Mouse (Mus musculus): ENCODE measurements around the gene Pafah1b3.

- TF ChIP-seq POLR2A (IDR thresholded peaks at IDR 0.05; ENCODE audit: control insufficient read depth in 1 of 2, insufficient read depth in 1 of 2, low read depth in 1 of 2, low read length in 2 of 2, poor library complexity in 1 of 2) (no peak; a peak in 1 of 4 replicates), EP300 (IDR thresholded peaks at IDR 0.05; ENCODE audit: low read depth in 1 of 2, low read length in 2 of 2) (no peak), CTCF (IDR thresholded peaks at IDR 0.05 in 2 of 3, conservative IDR thresholded peaks at IDR 0.05 in 1 of 3; ENCODE audit: control insufficient read depth in 1 of 3, insufficient read depth in 1 of 3, low read depth in 2 of 3, low read length in 3 of 3, poor library complexity in 1 of 3, severe bottlenecking in 1 of 3) (no peak), ZMIZ1 (IDR thresholded peaks at IDR 0.05; ENCODE audit: low read depth, low read length) (no peak), GATA1 (IDR thresholded peaks at IDR 0.05; ENCODE audit: low read depth, low read length) (no peak), GABPA (IDR thresholded peaks at IDR 0.05; ENCODE audit: low read depth, low read length) (no peak), POLR2AphosphoS5 (IDR thresholded peaks at IDR 0.05; ENCODE audit: borderline replicate concordance, low read depth, low read length) (no peak), MAX (IDR thresholded peaks at IDR 0.05; ENCODE audit: low read length) (no peak), ELF1 (IDR thresholded peaks at IDR 0.05; ENCODE audit: low read depth, low read length) (0 out of 2 replicates have a peak, but pooled peaks have one; percentile 26), SMC3 (IDR thresholded peaks at IDR 0.05; ENCODE audit: low read depth, low read length) (no peak), CHD2 (IDR thresholded peaks at IDR 0.05; ENCODE audit: low read length) (no peak), NELFE (IDR thresholded peaks at IDR 0.05; ENCODE audit: low read depth, low read length) (no peak), RCOR1 (IDR thresholded peaks at IDR 0.05; ENCODE audit: low read depth, low read length) (no peak)
Measured at GRCm38 (mm10) chr7:25269545-25270271, 28.1 kb downstream of the Pafah1b3 start.
